Mouse (Mus musculus): ENCODE data around the gene Amotl1.
A peak's percentile ranks its signal among the peaks of the same experiment; 100 is the strongest.
"Not testable (repeated sequence)": the region's sequence is repeated elsewhere in the genome, so short reads cannot be mapped to it uniquely, and the experiment has no call there.

The Amotl1 gene

DNA sequence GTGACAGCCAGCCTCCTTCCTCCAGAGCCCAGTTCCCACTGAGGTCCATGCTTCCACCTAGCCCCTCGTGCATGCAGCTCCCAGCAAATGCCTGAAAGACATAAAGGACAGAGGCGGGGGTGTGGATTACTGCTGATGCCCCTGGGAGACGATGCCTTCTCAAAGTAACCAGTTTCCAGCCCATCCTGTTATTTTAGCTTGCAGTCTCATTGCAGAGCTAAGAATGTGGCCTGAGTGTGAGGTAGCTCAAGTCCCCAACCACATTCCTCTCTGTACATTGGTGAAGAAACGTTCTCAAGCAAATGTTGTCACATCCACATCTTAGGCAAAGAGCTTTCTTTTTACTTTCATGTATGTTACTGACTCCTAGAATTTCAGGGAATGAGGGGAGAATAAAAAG is at the start of gene Amotl1:
Gene Amotl1 (minus strand): TSS at position 101 of the 400 bp plus-strand sequence.
- DNase-seq (ENCODE audit: low spot score in 2 of 2): no peak

DNA sequence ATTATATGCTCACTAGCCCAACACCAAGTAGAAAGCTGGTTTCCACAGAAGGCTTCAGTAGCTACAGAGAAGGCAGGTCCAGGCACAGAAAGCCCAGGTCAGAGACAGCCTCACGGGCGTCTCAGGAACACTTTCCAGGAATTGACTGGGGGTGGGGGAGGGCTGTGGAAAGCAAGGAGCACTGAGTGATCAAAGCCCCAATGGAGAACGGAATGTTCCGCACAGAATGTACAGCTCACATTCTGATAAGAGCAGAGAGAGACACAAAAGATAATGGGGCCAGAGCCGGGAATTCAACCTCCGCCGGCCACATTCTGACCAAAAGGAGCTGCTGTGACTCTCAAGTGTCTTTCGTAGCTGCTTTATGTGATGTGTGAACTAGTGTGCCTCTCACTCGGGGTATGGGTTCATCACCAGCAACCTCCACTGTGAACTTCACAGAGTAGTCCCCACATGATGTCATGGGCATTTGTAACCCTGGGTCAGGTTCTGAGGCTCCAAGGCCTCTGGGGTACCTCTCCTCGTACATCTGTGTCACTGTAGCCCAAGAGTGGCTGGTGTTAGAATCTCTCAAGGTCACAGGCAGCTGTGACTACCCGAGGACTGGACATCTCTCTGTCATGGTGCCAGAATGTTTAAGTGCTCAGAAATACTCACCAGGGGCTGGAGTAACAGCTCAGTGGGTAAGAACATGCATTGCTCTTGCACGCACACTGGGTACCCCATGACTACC is 44.7 kb upstream of the Amotl1 start:
- DNase-seq (ENCODE audit: low spot score in 2 of 2): no peak

DNA sequence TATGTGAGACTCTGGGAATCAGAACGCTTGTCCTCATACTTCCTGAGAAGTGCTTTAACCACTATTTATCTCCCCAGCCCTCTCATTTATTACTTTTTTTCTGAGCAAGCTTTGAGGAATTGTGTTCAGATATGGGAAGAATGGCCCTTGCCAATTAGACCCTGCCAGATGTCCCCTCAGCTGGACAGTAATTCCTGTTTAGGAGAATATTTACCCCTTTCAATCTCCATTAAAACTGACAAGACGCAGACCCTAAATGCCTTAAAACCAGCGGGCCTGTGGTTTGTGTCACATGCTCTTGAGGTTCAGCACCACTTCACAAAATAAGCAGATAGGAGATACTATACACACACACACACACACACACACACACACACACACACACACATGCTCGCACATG is 39.5 kb upstream of the Amotl1 start:
- DNase-seq (ENCODE audit: low spot score in 2 of 2): no peak

DNA sequence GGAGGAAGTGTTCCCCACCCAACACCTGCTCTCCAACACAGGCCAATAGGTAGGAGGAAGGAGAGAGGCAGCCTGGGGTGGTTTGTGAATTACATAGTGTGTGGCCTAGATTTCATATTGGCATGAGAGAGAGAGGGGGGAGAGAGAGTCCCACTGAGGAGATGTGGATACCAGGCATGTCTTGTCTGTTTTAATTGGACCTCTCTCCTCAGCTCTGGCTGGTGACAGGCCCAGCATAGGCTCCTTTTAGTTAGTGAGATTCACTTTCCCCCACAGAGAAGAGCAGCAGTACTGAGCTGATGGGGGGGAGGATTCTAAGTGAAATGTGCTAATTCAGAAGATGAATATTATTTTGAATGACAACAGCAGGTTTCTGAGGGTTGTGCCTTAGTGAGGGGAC is 37.9 kb upstream of the Amotl1 start:
- no peak for DNase-seq (ENCODE audit: low spot score in 2 of 2)

DNA sequence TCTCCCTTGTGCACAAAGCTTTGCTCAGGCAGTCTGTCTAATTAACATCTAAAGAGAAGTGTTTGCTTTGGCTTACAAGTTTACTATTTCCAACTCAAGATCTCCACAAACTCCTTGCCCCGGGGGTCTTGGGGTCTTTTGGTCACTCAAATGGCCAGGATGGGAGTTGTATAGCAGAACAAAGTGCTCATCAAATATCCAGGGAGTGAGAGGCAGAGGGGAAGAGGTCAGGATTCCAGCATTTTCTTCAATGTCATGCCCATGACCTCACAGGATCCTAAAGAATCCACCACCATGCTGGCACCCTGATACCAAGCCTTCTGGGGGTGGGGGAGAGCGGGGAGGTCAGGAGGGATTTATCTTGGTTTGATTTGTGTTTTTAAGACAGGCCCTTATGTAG is 35.7 kb upstream of the Amotl1 start:
- DNase-seq (ENCODE audit: low spot score in 2 of 2): no peak

DNA sequence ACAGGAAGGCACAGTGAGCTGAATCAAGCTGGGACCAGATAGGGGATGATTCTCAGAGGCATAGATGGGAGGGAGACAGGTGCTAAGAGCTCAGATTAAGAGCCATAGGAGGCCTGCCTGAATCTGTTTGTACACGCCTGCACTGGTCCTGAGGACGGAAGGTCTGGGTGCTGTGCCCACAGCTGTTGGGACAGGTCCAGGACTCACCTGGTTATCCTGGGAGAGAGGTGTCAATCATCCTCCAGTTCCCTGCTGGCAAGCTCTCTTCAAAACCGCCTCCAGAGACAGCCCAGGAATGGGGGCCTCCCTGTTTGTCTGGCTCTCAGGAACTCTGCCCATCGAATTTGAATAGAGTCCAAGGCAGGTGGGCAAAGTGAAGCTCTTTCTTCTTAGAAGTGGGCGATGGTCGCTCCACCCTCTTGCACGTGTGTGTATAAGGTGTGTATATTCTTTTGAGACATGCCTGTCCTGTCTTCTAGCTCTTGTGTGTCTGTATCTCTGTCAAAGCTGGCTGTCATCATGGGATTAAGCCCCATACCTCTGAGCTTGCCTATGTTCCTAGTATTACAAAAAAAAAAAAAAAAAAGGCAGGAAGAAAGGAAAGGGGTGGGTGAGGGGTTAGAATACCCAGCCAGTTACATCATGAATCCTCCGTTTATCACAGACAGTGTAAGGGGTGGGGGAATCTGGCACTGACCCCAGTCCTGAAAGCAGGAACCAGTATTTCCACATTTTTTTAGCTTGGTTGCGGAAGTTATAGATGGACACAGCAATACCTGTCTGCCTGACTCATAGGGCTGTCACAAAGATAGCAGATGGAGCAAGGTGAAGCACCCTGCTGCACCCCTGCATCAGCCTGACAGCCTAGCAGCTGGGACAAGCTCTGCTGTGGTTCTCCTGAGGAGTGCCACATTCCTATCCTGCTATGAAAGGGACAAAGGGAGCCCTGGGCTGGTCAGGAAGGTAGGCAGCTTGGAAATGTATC is 31.1 kb upstream of the Amotl1 start:
- DNase-seq (ENCODE audit: low spot score in 2 of 2): no peak

DNA sequence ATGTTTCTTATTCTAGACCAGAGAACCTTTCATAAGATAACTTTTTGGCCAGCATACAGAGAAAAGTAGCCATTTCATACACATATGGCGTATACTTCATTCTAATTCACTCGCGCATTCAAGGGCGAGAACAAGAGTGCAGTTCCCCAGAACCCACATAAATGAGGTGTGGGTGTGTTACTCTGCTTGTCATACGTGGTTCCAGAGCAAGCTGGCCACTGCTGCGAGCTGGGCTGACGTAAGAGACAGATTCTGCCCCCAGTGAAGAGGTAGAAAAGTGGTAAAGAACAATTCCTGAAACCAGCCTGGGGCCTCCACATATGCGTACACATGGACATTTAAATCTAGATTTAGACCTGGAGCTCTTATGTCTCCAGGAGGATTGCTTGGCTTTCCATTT is 29.6 kb upstream of the Amotl1 start:
- DNase-seq (ENCODE audit: low spot score in 2 of 2): peak in 1 of 2 experiments; percentile 31

DNA sequence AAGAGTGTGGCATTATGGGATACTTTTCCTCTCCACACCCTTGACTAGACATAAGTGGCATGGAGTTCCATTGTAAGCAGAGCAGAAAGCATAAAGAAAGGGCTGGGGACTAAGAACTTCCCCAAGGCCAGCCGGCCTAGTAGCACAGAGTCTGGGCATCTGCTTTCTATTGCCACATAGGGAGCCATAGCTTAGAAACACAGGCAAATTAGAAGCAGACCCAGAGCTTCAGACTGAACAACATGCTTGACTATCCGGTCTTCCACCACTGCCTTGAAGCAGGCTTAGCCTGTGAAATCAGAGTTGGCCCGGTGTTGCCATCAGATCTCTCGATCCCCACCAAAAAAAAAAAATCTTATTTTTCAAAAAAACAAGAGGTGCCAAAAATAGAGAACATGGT is 28.3 kb upstream of the Amotl1 start:
- DNase-seq (ENCODE audit: low spot score in 2 of 2): no peak

DNA sequence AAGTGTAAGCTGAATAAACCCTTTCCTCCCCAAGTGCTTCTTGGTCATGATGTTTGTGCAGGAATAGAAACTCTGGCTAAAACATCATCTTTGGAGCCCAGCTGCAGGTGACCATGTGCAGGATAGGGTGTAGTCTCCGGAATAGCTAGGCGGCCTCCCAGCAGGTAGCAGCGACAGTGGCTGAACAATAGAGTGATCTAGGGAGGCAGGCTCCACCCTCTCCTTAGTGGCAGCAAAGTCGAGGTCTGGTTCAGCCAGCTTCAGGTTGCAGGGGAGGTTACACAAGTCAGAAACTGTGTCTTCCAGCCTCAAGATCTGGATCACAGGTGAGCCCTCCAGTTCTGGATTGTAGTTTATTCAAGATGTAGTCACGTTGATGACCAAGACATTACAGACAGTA is 27.1 kb upstream of the Amotl1 start:
- DNase-seq (ENCODE audit: low spot score in 2 of 2): not testable (repeated sequence)

DNA sequence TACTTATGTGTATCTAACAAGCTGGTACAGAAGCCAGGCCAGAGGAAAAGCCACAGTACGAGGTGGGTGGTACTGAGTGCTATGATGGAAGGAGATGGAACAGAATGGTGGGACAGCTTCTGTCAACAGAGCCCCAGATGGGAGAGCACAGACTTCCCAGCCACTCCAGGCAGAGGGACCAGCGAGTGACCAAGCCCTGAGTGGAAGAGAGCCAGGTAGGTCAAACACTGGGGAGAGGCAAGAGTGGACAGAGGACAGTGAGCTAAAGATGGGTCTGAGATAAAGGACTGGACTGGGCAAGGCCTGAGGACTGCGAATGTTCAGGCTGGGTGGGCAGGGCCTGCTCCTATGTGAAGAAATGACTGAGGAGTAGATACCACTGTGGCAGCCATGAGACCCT is 23.5 kb upstream of the Amotl1 start:
- no peak for DNase-seq (ENCODE audit: low spot score in 2 of 2)

DNA sequence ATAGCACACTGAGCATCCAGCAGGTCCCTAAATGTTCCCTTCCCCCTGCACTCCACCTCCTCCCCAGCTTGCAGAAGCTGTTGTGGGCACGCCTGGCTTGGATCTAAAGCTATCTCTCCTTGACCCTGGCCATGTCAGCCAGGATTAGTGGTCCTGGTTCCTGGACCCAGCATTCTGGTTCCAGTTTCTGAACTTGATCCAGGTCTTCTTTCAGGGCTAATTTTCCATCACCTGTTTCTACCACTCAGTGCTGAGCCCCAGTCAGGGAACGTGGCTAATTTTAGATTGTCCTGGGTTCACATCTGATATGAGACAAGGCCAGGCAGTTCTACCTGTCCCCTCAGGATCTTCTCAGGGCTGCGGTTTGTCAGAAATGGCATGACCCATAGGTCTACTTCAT is 21.2 kb upstream of the Amotl1 start:
- DNase-seq (ENCODE audit: low spot score in 2 of 2): no peak

DNA sequence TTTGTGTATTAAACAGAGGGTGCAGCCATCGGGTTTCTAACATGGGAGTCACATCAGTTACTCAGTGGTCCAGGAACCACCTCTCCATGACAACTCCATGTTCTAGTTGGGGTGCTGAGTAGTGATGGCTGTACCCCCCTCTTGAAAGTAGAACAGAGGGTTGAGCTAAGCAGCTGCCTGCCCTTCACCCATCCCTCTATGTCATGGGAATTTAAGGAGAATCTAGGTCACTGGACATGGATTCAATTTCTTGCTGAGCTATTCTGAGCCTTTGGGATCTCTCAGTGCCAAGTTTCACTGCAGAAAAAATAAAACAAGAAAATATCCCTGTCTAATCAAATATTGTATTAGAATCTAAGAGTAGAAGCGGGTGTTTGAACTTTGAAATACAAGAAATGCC is 18.7 kb upstream of the Amotl1 start:
- no peak for DNase-seq (ENCODE audit: low spot score in 2 of 2)

DNA sequence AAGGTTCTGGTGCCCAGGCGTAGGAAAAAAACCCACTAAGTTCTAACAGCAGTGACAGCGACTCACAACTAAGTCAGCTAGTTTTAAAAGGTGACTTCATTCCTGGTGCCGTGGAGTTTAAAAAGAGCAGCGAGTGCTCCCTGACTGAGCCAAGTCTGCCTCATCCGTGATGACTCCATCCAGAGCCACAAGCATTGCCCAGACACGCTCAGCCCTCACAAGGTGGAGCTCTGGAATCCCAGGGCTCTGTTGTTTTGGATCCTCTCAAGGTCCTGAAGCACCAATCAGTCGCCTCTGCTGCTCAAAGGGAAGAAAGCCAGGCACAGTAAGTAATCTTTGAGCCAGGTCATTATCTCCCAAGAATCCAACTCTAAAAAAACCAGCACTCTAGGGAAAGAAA is 18.0 kb upstream of the Amotl1 start:
- DNase-seq (ENCODE audit: low spot score in 2 of 2): no peak

DNA sequence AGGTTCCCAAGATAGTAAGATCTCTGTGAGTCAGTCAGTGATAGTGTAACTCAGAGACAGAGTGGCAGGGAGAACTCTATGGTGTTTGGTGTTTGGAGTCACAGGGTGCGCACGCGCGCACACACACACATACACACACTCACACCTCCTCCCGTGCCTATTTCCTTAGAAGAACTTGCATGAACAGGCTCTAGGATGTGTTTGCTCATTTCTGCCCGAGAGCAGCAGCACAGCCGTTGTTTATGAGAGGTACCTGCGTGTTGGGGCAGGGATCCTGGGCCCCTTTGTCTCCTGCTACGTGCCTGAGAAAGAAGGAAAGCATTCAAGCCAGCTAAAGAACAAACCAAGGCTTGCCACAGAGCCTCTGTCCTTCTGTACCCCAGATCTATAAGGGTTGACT is 17.3 kb upstream of the Amotl1 start:
- no peak for DNase-seq (ENCODE audit: low spot score in 2 of 2)

DNA sequence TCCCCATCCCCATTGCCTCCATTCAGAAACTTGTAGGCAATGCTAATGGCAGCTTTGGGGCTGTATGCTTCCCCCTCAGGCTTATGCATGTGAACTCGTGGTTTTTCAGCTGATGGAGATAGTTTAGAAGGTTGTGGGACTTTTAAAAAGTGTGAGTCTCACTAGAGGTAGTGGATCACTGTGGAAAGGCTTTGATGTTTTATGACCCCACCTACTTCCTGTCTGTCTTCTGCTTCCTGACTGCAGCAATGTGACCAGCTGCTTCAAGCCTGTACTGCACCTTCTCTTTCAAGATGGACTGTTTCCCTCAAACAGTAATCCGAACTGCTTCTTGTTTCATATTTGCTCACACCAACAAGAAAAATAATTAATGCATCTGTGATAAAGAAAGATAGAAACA is 13.1 kb upstream of the Amotl1 start:
- DNase-seq (ENCODE audit: low spot score in 2 of 2): no peak

DNA sequence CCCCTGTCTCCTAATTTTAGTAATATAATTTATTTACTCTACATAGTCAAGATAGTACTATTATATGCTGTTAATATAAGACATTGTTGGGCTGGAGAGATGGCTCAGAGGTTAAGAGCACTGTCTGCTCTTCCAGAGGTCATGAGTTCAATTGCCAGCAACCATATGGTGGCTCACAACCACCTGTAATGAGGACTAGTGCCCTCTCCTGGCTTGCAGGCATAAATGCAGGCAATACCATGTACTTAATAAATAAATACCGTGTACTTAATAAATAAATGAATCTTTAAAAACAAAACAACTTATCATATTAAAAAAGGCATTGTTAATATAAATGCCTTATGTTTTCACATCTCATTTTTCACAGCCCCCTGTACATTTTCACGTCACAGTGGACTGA is 9.2 kb upstream of the Amotl1 start:
- DNase-seq (ENCODE audit: low spot score in 2 of 2): no peak

DNA sequence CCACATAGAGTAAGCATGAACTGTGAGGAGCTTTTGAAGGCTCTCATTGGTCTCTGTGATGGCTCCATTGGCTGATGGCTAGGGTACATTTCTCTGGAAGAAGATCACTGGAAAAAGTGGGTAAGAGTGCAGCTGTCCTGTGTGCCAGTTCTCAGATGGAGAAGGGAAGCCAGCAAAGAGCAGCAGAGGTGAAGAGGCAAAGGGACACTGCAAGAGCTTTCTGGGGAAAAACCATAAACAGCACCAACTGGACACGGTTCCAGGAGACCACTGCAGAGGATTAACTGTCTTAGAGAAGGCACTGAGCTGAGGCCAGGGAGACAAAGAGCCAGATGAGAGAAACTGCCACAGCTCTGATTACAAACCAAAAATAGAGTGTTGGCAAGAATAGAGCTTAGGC is 7.9 kb upstream of the Amotl1 start:
- no peak for DNase-seq (ENCODE audit: low spot score in 2 of 2)

DNA sequence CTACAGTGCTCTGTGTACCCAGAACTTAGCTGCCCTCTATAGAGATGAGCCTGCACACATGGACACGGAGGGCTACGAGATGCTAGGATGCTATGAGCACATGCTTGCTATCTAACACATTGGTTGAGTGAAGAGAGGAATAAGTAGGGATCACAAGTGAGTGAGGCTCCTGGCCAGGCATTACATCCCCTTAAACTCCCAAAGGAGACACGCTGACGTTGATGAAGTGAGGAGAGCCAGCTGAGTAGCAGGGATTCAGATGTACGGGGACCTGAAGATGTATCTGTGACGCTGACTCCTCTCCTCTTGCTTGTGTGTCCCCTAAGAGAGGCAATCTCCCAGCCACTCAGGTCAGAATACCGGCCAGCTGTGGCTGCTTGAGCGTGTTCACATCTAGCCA is 3.0 kb upstream of the Amotl1 start:
- no peak for DNase-seq (ENCODE audit: low spot score in 2 of 2)

DNA sequence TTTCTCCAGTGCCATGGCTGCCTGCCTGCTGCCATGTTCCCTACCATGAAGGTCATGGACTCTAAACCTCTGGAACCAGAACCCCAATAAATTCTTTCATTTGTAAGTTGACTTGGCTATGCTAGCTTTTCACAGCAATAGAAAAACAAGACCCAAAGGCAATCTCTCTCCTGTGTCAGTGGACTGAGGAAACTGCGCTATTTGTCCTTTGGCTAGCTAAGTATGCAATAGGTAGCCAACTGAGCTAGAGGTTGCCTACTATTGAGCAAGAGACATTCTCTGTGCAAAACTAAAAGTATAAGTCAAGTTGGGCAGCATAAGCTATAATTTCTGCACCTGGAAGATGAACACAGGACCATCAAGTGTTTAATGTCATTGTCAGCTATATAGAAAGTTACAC is 1.8 kb upstream of the Amotl1 start:
- no peak for DNase-seq (ENCODE audit: low spot score in 2 of 2)

DNA sequence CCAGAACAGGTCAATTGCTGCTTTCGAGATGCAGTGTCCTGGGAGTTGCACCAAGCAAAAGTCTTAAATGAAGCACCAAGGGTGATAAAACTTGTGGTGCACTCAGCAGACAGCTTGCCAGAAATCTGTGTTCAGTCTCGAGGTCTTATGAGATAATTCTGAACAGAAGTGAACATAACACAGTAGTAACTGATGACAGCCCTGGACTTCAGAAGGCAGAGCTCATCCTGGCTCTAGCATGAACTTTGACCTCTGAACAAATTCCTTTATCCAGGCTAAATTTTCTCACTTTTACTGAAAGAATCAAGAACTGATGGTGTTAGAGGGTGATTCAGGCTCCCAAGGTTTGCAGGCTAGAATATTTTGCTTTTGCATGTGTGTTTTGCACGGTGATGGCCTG is 1.2 kb upstream of the Amotl1 start:
- DNase-seq (ENCODE audit: low spot score in 2 of 2): no peak

DNA sequence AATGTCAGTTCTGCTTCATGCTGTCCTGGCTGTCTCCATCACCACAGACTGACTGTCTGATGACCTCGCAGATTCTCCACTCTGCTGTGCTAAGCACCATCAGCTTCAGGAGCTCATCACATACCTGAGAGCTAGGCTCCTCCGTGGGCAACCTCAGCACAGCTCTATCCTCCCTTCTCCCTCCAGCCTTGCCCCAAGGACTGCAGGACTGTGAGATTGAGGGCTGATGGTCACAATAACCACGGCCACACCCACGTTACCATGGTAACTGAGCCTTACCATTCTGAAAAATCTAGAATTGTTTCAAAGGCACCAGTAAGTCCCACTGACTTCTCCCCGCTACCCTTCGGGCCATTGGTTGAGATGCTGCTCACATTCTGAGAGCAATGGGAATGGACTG is 1.5 kb downstream of the Amotl1 start:
- no peak for DNase-seq (ENCODE audit: low spot score in 2 of 2)

DNA sequence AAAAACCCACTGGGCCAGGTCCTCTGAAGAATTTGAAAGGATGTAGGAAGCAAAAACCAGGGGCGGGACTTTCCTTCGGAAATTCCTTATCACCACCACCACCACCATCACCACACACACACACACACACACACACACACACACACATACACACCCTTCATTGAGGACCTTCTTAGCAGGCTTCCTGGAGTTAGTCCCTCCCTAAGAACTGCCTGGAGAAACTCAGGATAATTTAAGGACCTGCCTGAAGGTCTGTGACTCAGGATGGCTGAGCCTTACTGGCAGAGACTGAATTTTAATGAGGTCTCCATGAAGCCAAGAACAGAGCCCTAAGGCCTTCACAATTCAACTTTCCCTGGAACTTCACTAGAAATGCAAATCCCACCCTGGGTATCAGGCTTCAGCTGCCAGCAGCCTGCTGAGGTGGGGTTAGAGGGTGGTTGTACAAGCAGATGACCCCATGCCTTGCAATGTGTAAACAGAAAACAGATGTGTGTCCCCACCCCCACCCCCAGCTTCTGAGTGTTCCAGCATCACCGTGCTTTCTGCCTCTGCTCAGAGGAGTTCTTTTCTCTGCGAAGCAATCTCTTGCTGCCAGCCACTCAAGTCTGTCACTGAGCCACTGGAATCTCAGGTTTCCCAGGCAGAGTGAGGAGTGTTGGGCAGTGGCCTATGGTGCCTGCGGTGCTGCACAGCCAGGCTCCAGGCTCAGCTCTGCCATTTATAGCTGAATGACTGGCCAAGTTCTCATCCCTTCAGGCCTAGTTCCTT is 2.4 kb downstream of the Amotl1 start:
- no peak for DNase-seq (ENCODE audit: low spot score in 2 of 2)

Measured in frontal cortex, postnatal 36 days (tissue).